8 mouse cellular contexts compared by ENCODE assay signal in genomic region chr17:25732082-25732481, GRCm38 (mm10). TPM values are rescaled to one million over a fixed set of nuclear protein-coding genes. Genes with fewer than 3 reads are reported as not detected.
DNase-seq lines count a peak whose midpoint lies in the region; ATAC-seq lines count a peak whose summit lies in the region.

No protein-coding gene starts in this region.

- peaks cover 24% of the 10 kb centered on the region for H3K4me1 ChIP-seq in midbrain, embryonic 10.5 days
- peaks cover 14% of the 10 kb centered on the region for H3K4me1 ChIP-seq in midbrain, embryonic 15.5 days
- H3K4me1 ChIP-seq in kidney, embryonic 14.5 days (ENCODE audit: control insufficient read depth, insufficient read depth, low read length): peaks cover 8% of the 10 kb centered on the region
- H3K4me1 ChIP-seq in liver, embryonic 11.5 days (replicated peaks; ENCODE audit: control insufficient read depth, insufficient read depth, low read length): peaks cover 7% of the 10 kb centered on the region

- ATAC-seq in midbrain, embryonic 15.5 days (replicated peaks): no peak
- ATAC-seq in frontal cortex, adult (ENCODE audit: low TSS enrichment): peak; percentile 39
- ATAC-seq in kidney, embryonic 14.5 days (ENCODE audit: low FRiP score, low TSS enrichment): no peak
- no peak for ATAC-seq in liver, embryonic 11.5 days (replicated peaks; ENCODE audit: low FRiP score)

- H3K27me3 ChIP-seq in midbrain, embryonic 10.5 days (ENCODE audit: low read depth, poor library complexity, severe bottlenecking): no peaks in the 10 kb centered on the region
- no peaks in the 10 kb centered on the region for H3K27me3 ChIP-seq in midbrain, embryonic 15.5 days (replicated peaks)
- H3K27me3 ChIP-seq in kidney, embryonic 14.5 days (ENCODE audit: control insufficient read depth, insufficient read depth, low read length): no peaks in the 10 kb centered on the region
- no peaks in the 10 kb centered on the region for H3K27me3 ChIP-seq in liver, embryonic 11.5 days (replicated peaks; ENCODE audit: control insufficient read depth, insufficient read depth, low read length)

- H3K4me3 ChIP-seq in midbrain, embryonic 10.5 days: no peak overlapping the region
- H3K4me3 ChIP-seq in midbrain, embryonic 15.5 days: no peak overlapping the region
- no peak overlapping the region for H3K4me3 ChIP-seq in kidney, embryonic 14.5 days (ENCODE audit: low read length)
- H3K4me3 ChIP-seq in liver, embryonic 11.5 days (ENCODE audit: low read depth, low read length): no peak overlapping the region

- H3K9ac ChIP-seq in midbrain, embryonic 15.5 days: no peak overlapping the region
- peak overlapping the region; percentile 14; the same call in 1 of the 2 replicates for H3K9ac ChIP-seq in kidney, embryonic 14.5 days (ENCODE audit: low read depth, low read length)
- no peak overlapping the region for H3K9ac ChIP-seq in liver, embryonic 11.5 days (ENCODE audit: low read depth, low read length)

- WGBS in midbrain, embryonic 10.5 days: 24% methylated on average over 2 of the region's 2 CpGs
- 14% methylated on average over 2 of the region's 2 CpGs for WGBS in midbrain, embryonic 15.5 days
- WGBS in kidney, embryonic 14.5 days: 19% methylated on average over 2 of the region's 2 CpGs
- 16% methylated on average over 2 of the region's 2 CpGs for WGBS in liver, embryonic 11.5 days

- no peak overlapping the region for H3K4me2 ChIP-seq in midbrain, embryonic 15.5 days
- no peak overlapping the region for H3K4me2 ChIP-seq in kidney, embryonic 14.5 days (replicated peaks; ENCODE audit: low read depth, low read length)
- no peak overlapping the region for H3K4me2 ChIP-seq in liver, embryonic 11.5 days

- no peaks in the 10 kb centered on the region for H3K9me3 ChIP-seq in midbrain, embryonic 10.5 days (replicated peaks)
- no peaks in the 10 kb centered on the region for H3K9me3 ChIP-seq in midbrain, embryonic 15.5 days
- no peaks in the 10 kb centered on the region for H3K9me3 ChIP-seq in kidney, embryonic 14.5 days (ENCODE audit: control insufficient read depth, low read length)
- no peaks in the 10 kb centered on the region for H3K9me3 ChIP-seq in liver, embryonic 11.5 days (ENCODE audit: control insufficient read depth, low read length)

- 0 out of 2 replicates have a peak overlapping the region, but pooled peaks have one; percentile 14 for H3K27ac ChIP-seq in midbrain, embryonic 10.5 days (replicated peaks)
- H3K27ac ChIP-seq in midbrain, embryonic 15.5 days: no peak overlapping the region
- no peak overlapping the region for H3K27ac ChIP-seq in kidney, embryonic 14.5 days (ENCODE audit: low read depth, low read length)
- no peak overlapping the region for H3K27ac ChIP-seq in liver, embryonic 11.5 days (ENCODE audit: low read depth, low read length)

- peak; percentile 91 for DNase-seq in midbrain, embryonic 10.5 days (ENCODE audit: low spot score)
- peak; percentile 93 for DNase-seq in brain, adult 2 months (ENCODE audit: low read depth, low spot score)
- DNase-seq in liver, embryonic 11.5 days (ENCODE audit: low spot score): peak; percentile 78
- DNase-seq in retina, postnatal 1 day: peak; percentile 93
- DNase-seq in urinary bladder, postnatal 10 days (ENCODE audit: low spot score): peak; percentile 60

- peaks cover 25% of the 10 kb centered on the region for H3K36me3 ChIP-seq in midbrain, embryonic 10.5 days
- no peaks in the 10 kb centered on the region; the same call in 1 of the 2 replicates for H3K36me3 ChIP-seq in midbrain, embryonic 15.5 days (replicated peaks)
- peaks cover 8% of the 10 kb centered on the region; the same call in 1 of the 2 replicates for H3K36me3 ChIP-seq in kidney, embryonic 14.5 days (ENCODE audit: control insufficient read depth, insufficient read depth, low read length)
- peaks cover 7% of the 10 kb centered on the region; the same call in 1 of the 2 replicates for H3K36me3 ChIP-seq in liver, embryonic 11.5 days (ENCODE audit: control insufficient read depth, insufficient read depth, low read length)

RNA-seq across cellular contexts. Expression of gene Mslnl, which starts 3.8 kb away (rescaled TPM):
- polyA plus RNA-seq in midbrain, embryonic 10.5 days (2016; fragmentation: Nextera tagmentation; extraction: Ambion mirVana): not detected in 2 replicates
- polyA plus RNA-seq in midbrain, embryonic 15.5 days (2015; fragmentation: Nextera tagmentation; extraction: Ambion mirVana): not detected in 2 replicates
- polyA plus RNA-seq in kidney, embryonic 14.5 days (2014; fragmentation: Nextera tagmentation; extraction: Ambion mirVana): not detected in 2 replicates
- polyA plus RNA-seq in liver, embryonic 11.5 days (2014; fragmentation: Nextera tagmentation; extraction: Ambion mirVana): not detected in 2 replicates

RNA-seq across cellular contexts. Expression of gene Rpusd1, which starts 4.6 kb away (rescaled TPM):
- polyA plus RNA-seq in midbrain, embryonic 10.5 days (2016; fragmentation: Nextera tagmentation; extraction: Ambion mirVana): 22.5 and 24.7 TPM in 2 replicates
- 27.7 and 30.5 TPM in 2 replicates for polyA plus RNA-seq in midbrain, embryonic 15.5 days (2015; fragmentation: Nextera tagmentation; extraction: Ambion mirVana)
- polyA plus RNA-seq in kidney, embryonic 14.5 days (2014; fragmentation: Nextera tagmentation; extraction: Ambion mirVana): 21.6 and 22.1 TPM in 2 replicates
- polyA plus RNA-seq in liver, embryonic 11.5 days (2014; fragmentation: Nextera tagmentation; extraction: Ambion mirVana): 16.6 and 17.5 TPM in 2 replicates

RNA-seq across cellular contexts. Expression of gene Chtf18, which starts 4.9 kb away (rescaled TPM):
- 55.9 and 58.9 TPM in 2 replicates for polyA plus RNA-seq in midbrain, embryonic 10.5 days (2016; fragmentation: Nextera tagmentation; extraction: Ambion mirVana)
- polyA plus RNA-seq in midbrain, embryonic 15.5 days (2015; fragmentation: Nextera tagmentation; extraction: Ambion mirVana): 5.7 and 6.3 TPM in 2 replicates
- 17.3 and 26.0 TPM in 2 replicates for polyA plus RNA-seq in kidney, embryonic 14.5 days (2014; fragmentation: Nextera tagmentation; extraction: Ambion mirVana)
- 32.0 and 35.6 TPM in 2 replicates for polyA plus RNA-seq in liver, embryonic 11.5 days (2014; fragmentation: Nextera tagmentation; extraction: Ambion mirVana)

RNA-seq across cellular contexts. Expression of gene Gng13, which starts 15.1 kb away (rescaled TPM):
- 0.51 and 0.77 TPM in 2 replicates for polyA plus RNA-seq in midbrain, embryonic 10.5 days (2016; fragmentation: Nextera tagmentation; extraction: Ambion mirVana)
- polyA plus RNA-seq in midbrain, embryonic 15.5 days (2015; fragmentation: Nextera tagmentation; extraction: Ambion mirVana): 3.5 and 4.0 TPM in 2 replicates
- polyA plus RNA-seq in kidney, embryonic 14.5 days (2014; fragmentation: Nextera tagmentation; extraction: Ambion mirVana): 0.50 and 1.5 TPM in 2 replicates
- 0.42 and 1.3 TPM in 2 replicates for polyA plus RNA-seq in liver, embryonic 11.5 days (2014; fragmentation: Nextera tagmentation; extraction: Ambion mirVana)

RNA-seq across cellular contexts. Expression of gene Msln, which starts 22.1 kb away (rescaled TPM):
- polyA plus RNA-seq in midbrain, embryonic 10.5 days (2016; fragmentation: Nextera tagmentation; extraction: Ambion mirVana): 0.16 TPM in 1 of 2 replicates, not detected in the other
- polyA plus RNA-seq in midbrain, embryonic 15.5 days (2015; fragmentation: Nextera tagmentation; extraction: Ambion mirVana): 0.32 and 0.43 TPM in 2 replicates
- polyA plus RNA-seq in kidney, embryonic 14.5 days (2014; fragmentation: Nextera tagmentation; extraction: Ambion mirVana): 2.6 and 3.3 TPM in 2 replicates
- 0.29 and 0.55 TPM in 2 replicates for polyA plus RNA-seq in liver, embryonic 11.5 days (2014; fragmentation: Nextera tagmentation; extraction: Ambion mirVana)
